Mouse (Mus musculus) adrenal gland, adult (tissue): ENCODE measurements around the gene Nhej1.

Source experiments
- DNase-seq, 2 experiments: peaks; one replicate each; pipeline ENCODE4 v3.0.0; 2022 to 2023; ENCODE audit warnings: low spot score in 1 of 2; ENCODE audit not compliant: inconsistent age in 2 of 2

The Nhej1 gene

GRCm38 (mm10) chr1:75128641-75129040, 3.6 kb upstream of the Nhej1 start:
- DNase-seq, result no peak

- DNase-seq, result no peak
These were observed 418 bp upstream of the Nhej1 start for GRCm38 (mm10) chr1:75125418-75125817.

- DNase-seq, result no peak
These were observed 2.8 kb downstream of the Nhej1 start for GRCm38 (mm10) chr1:75122211-75122610.

GRCm38 (mm10) chr1:75052091-75052490, 72.9 kb downstream of the Nhej1 start:
- peak in 1 of 2 experiments; percentile 58 for DNase-seq

GRCm38 (mm10) chr1:75051428-75051827, 73.6 kb downstream of the Nhej1 start:
- no peak for DNase-seq

GRCm38 (mm10) chr1:75048571-75048970, 76.4 kb downstream of the Nhej1 start:
- no peak for DNase-seq

- DNase-seq, result no peak
These were observed 77.0 kb downstream of the Nhej1 start for GRCm38 (mm10) chr1:75048041-75048440.

GRCm38 (mm10) chr1:75040429-75040828, 84.6 kb downstream of the Nhej1 start:
- DNase-seq, result peak in 1 of 2 experiments; percentile 27

- no peak for DNase-seq
These were observed 93.0 kb downstream of the Nhej1 start for GRCm38 (mm10) chr1:75032041-75032440.

- DNase-seq, result no peak
These were observed 97.8 kb downstream of the Nhej1 start for GRCm38 (mm10) chr1:75027061-75027779.

GRCm38 (mm10) chr1:75024419-75025199, 100.4 kb downstream of the Nhej1 start:
- peak; percentile 77 to 90 for DNase-seq

GRCm38 (mm10) chr1:75022216-75022615, 102.8 kb downstream of the Nhej1 start:
- DNase-seq, result no peak

- DNase-seq, result peak; percentile 77 to 90
These were observed 108.2 kb downstream of the Nhej1 start for GRCm38 (mm10) chr1:75016846-75017245.

GRCm38 (mm10) chr1:75015551-75016265, 109.3 kb downstream of the Nhej1 start:
- DNase-seq, result peak in 1 of 2 experiments; percentile 43

GRCm38 (mm10) chr1:75014210-75014845, 110.7 kb downstream of the Nhej1 start:
- no peak for DNase-seq

- DNase-seq, result no peak
These were observed 114.2 kb downstream of the Nhej1 start for GRCm38 (mm10) chr1:75010817-75011216.

GRCm38 (mm10) chr1:75010203-75010602, 114.8 kb downstream of the Nhej1 start:
- no peak for DNase-seq

- no peak for DNase-seq
These were observed 119.0 kb downstream of the Nhej1 start for GRCm38 (mm10) chr1:75006016-75006415.

GRCm38 (mm10) chr1:75001183-75001582, 123.8 kb downstream of the Nhej1 start:
- no peak for DNase-seq

- peak; percentile 41 to 82 for DNase-seq
These were observed 124.5 kb downstream of the Nhej1 start for GRCm38 (mm10) chr1:75000496-75000895.

- DNase-seq, result no peak
These were observed 125.8 kb downstream of the Nhej1 start for GRCm38 (mm10) chr1:74999173-74999572.
